Mouse (Mus musculus): ENCODE data around the gene Olfr1040.

Olfr1040 gene

DNA sequence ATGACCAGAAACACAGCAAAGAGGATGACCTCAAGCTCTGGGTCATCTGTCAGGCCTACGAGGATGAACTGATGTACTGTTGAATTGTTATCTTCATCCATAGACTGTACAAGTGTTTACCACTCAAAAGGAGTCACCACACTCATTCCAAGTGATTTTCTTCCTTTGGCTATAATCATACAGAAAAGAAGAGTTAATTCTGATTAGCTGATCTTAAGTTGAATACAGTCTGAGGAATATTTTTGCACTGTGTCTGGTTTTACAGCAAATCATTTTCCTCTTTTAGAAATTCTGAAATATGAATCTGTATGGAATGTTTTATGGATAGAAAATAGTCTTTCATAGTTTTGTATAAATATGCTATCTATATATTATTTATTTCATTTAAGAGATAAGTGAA is at the start of gene Olfr1040:
Gene Olfr1040 (minus strand): TSS at position 101 of the 400 bp plus-strand sequence.
- no peak for TF ChIP-seq GATA4 (IDR thresholded peaks at IDR 0.05; ENCODE audit: insufficient replicate concordance, low read length)

DNA sequence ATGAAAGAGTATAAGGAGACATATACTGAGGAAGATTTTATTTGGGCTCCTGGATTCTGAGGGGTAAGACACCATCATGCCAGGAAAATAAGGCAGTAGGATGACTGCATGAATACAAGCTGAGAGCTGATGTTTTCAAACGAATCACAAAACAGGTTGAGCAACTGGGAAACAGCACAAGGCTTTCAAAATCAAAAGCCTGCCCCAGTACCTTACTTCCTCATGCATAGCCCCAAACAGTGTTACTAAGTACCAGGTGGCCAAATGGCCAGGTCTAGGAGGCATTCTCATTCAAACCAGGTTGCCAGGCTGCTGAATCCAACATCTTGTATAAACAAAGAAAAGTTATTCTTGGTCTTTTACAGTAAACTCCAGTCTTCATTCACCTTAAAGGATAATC is 49.3 kb upstream of the Olfr1040 start:
- no peak for TF ChIP-seq GATA4 (IDR thresholded peaks at IDR 0.05; ENCODE audit: insufficient replicate concordance, low read length)

- TF ChIP-seq GATA4 (IDR thresholded peaks at IDR 0.05; ENCODE audit: insufficient replicate concordance, low read length): no peak
Observed at GRCm38 (mm10) chr2:86185583-86185982, 39.1 kb upstream of the Olfr1040 start, which contains the start of gene Olfr52. Olfr52 (minus strand) TSS chr2:86185683.

GRCm38 (mm10) chr2:86179950-86180349 is 33.4 kb upstream of the Olfr1040 start:
- TF ChIP-seq GATA4 (IDR thresholded peaks at IDR 0.05; ENCODE audit: insufficient replicate concordance, low read length): no peak

GRCm38 (mm10) chr2:86177720-86178119 is 31.2 kb upstream of the Olfr1040 start, which contains the start of gene Olfr1044:
Olfr1044 (minus strand) TSS chr2:86177820.
- TF ChIP-seq GATA4 (IDR thresholded peaks at IDR 0.05; ENCODE audit: insufficient replicate concordance, low read length): no peak

- no peak for TF ChIP-seq GATA4 (IDR thresholded peaks at IDR 0.05; ENCODE audit: insufficient replicate concordance, low read length)
Observed at GRCm38 (mm10) chr2:86167422-86167821, 20.9 kb upstream of the Olfr1040 start, which contains the start of gene Olfr1043. Olfr1043 (minus strand) TSS chr2:86167522.

- no peak for TF ChIP-seq GATA4 (IDR thresholded peaks at IDR 0.05; ENCODE audit: insufficient replicate concordance, low read length)
Observed at GRCm38 (mm10) chr2:86161738-86162137, 15.2 kb upstream of the Olfr1040 start, which contains the start of gene Olfr1042. Olfr1042 (minus strand) TSS chr2:86161838.

GRCm38 (mm10) chr2:86135828-86136227 is 10.7 kb downstream of the Olfr1040 start, which contains the start of gene Olfr1039:
Olfr1039 (minus strand) TSS chr2:86135928.
- no peak for TF ChIP-seq GATA4 (IDR thresholded peaks at IDR 0.05; ENCODE audit: insufficient replicate concordance, low read length)
